Comparison of ENCODE assay signal across 13 mouse cellular contexts in the genomic region with DNA sequence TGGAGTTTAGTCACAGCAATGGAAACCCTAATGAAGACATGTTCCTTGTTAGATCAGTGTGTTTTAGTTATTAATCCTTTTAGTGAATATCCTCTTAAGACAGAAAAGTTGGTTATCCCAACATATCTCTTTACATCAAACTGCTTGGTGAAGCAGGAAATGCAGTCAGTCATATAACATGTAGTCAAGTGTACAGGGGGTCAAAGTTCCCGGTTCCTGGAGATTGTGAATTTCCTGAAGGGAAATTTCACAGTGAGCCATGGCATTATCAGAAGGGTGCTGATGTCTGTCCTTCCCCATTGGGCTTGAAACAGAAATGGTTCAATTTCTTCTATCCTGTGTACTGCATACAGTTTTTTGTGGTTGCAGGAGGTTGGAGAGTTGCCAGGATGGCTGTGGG. TPM values are rescaled to one million over a fixed set of nuclear protein-coding genes. Genes with fewer than 3 reads are reported as not detected.
"Had no signal": no experiment of that assay in that cellular context is flagged by ENCODE, and none has a peak within 500 bp of the region (broad histone marks: within the 10 kb centered on the region; RNA-seq: fewer than 3 reads in every experiment).

No protein-coding gene starts in this region.

- DNase-seq: kidney, postnatal 10 days; kidney, postnatal 4 days; lung, adult 2 months; lung, postnatal 36 days; thymus, postnatal 4 days had no signal

- H3K4me1 ChIP-seq: limb, embryonic 10.5 days; liver, embryonic 15.5 days; midbrain, embryonic 13.5 days; neural tube, embryonic 12.5 days had no signal

- H3K9ac ChIP-seq: liver, embryonic 15.5 days; midbrain, embryonic 13.5 days; neural tube, embryonic 12.5 days had no signal

- H3K27ac ChIP-seq: limb, embryonic 10.5 days; liver, embryonic 15.5 days; midbrain, embryonic 13.5 days; neural tube, embryonic 12.5 days; stomach, postnatal 0 days had no signal

- H3K9me3 ChIP-seq: limb, embryonic 10.5 days; liver, embryonic 15.5 days; midbrain, embryonic 13.5 days; neural tube, embryonic 12.5 days had no signal

- ATAC-seq: lung, postnatal 0 days; midbrain, embryonic 13.5 days had no signal

- H3K4me3 ChIP-seq: limb, embryonic 10.5 days; liver, embryonic 15.5 days; midbrain, embryonic 13.5 days; neural tube, embryonic 12.5 days had no signal

- H3K4me2 ChIP-seq: liver, embryonic 11.5 days; liver, embryonic 15.5 days; midbrain, embryonic 13.5 days; neural tube, embryonic 12.5 days had no signal

- H3K36me3 ChIP-seq: limb, embryonic 10.5 days; liver, embryonic 15.5 days; midbrain, embryonic 13.5 days; neural tube, embryonic 12.5 days had no signal

- H3K27me3 ChIP-seq: liver, embryonic 15.5 days had no signal

RNA-seq across cellular contexts. Expression of a gene that starts 25.3 kb away (rescaled TPM):
- total RNA-seq: megakaryocyte progenitor cell, adult 5-6 weeks had no signal
